Mouse (Mus musculus) CD8-positive naive resting alpha-beta T cell, adult 2 months (primary cell): ENCODE data around the gene Crim1.
A peak's percentile ranks its signal among the peaks of the same experiment; 100 is the strongest.

Source experiments
- DNase-seq, 2 experiments: peaks; one replicate each; pipeline ENCODE4 v3.0.0; 2022; ENCODE audit warnings: low read depth in 2 of 2, low spot score in 2 of 2

The Crim1 gene

DNA sequence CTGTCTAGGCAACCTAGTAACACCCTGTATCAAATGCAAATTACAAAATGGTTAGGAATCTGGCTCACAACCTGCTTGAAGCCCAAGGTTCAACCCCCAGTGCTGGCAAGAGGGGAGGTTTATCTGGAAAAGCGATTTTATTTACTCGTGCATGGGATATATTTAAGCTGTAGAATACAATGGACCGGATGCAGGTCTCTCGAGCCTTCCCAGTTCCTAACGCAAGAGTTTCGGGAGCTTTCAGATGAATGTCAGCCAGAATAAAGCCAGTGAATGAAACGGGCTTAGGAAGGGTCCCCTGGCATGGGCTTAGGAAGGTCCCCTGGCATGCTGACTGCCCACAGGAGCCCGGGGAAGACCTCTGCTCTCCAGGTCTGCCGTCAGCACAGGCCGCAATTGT is 206.8 kb downstream of the Crim1 start:
- no peak for DNase-seq

DNA sequence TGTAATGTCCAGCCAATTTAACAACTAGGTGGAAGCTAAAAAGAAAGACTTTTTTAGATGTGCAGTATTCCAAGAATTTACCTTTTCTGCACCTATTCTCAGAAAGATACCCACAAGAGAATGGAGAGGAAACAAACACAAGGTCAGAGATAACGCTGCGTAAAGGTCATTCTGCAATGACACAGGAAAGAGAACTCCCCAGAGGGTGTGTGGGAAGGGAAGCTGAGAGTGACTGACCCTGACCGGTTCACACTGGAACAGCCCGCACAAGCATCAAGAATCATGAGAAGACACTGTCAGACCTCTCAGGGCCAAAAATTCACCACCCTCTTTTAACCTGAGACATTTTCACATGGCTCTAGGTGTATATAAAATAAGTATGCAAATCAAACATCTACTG is 207.5 kb downstream of the Crim1 start:
- no peak for DNase-seq

DNA sequence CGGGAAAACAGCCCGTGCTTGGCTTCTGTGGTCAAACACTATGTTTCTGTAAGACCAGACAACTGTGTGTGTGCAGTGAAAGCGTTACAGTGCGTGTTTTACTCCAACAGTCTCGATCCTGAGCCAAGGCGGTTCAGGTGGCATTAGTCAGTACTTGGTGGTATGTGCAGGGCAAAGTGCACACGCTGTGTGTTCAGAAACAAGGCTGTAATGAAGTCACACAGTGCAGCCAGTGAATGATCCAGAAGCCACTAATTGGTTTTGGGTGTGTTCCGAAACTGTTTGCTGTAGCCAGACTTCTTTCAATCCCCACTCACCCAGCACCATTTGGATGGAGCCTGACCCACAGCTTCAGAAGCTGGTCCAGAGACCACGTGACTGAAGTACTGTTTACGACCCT is 208.3 kb downstream of the Crim1 start:
- DNase-seq: no peak

- no peak for DNase-seq
Observed at GRCm38 (mm10) chr17:78409900-78410299, 209.9 kb downstream of the Crim1 start.

DNA sequence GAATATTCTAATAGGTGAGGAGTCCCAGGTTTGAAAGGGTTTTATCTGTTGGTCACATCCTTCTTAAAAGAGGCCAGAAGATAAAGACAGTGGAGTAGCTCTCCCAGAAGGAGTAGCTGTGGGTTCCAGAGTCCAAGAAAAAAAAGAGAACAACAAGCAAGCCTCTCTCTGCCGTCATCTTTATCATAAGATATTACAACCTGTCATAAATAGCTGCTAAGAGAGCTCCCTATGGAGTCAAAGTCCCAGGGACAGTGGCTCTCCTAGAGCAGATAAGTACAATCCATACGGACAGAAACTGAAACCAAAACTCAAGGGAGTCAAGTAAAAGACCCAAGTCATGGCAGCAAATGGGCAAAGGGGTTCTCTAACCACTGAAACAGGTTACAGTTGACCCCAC is 215.2 kb downstream of the Crim1 start:
- DNase-seq: no peak

DNA sequence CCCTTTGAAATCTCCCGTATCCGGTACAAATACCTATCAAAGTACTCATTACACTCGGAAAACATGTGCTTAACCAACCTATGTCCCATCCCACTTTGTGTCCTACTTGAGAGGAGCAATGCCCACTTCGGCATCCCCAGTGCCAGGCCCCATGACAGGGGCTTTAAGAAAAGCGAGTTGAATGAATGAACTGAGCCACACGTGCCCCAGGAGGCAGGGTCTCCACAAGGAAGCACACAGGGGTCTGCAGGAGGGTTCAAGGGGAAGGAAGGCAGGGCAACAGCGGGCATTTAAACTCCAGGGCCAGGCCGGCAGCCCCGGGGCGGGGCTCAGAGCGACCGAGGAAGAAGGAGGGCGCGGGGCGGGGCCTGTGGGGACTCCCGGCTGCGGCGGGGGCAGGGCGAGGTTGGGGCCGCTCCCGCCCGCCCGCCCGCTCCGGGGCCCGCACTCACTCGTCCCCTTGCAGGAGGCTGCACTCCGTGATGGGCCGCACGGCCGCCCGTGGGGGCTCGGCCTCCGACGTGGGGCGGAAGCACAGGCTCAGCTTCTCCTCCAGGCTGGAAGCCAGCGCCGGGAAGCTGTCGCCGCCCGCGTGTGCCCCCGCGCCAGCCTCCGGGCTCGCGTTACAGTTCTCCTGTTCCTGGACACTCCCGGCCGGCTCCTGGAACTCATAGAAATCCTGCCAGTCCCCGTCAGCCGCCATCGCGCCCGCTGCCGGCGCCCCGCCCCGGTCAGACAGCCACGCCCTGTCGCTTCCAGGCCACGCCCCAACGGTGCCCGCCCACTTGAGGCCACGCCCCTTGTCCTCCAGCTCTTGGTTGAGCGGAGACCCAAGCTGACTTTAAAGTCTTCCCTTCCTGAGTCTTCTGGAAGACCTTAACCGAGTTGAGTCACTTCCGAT is 217.6 kb downstream of the Crim1 start, which contains the start of gene Fez2:
Gene Fez2 (minus strand): TSS at position 772 of the 901 bp plus-strand sequence.
- DNase-seq: peak; percentile 89 to 95

- no peak for DNase-seq
Observed at GRCm38 (mm10) chr17:78419216-78419615, 219.2 kb downstream of the Crim1 start.

DNA sequence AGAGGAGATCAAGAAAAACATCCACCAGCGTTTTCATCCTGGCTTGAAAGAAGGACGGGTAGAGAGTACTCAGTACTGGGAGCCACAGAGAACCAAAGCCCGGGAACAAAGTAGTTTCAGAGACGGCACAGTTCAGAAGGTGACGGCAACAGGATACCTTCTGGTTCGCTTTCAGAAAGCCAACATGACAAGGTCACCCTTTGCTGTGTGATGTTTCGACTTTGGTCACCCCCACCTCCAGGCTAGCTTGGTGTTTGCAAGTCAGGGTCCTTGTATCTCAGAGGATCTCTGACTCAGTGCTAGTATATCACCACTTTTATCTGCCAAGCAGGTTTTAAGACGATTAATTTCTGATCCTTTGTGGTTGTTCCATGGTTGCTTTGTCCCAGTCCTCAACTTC is 225.0 kb downstream of the Crim1 start:
- DNase-seq: no peak
